Mouse (Mus musculus): ENCODE data around the gene Khdrbs1. TPM values are rescaled to one million over a fixed set of nuclear protein-coding genes. Genes with fewer than 3 reads are reported as not detected.

The Khdrbs1 gene
- 150 and 165 TPM in 2 replicates for polyA plus RNA-seq (2015; fragmentation: Nextera tagmentation; extraction: Ambion mirVana)

GRCm38 (mm10) chr4:129742232-129743009 is at the start of gene Khdrbs1:
Khdrbs1 (minus strand) TSS chr4:129742303.
- no peaks in the 10 kb centered on the region for H3K27me3 ChIP-seq
- H3K9me3 ChIP-seq: no peaks in the 10 kb centered on the region
- peak within 1 kb of the TSS; percentile 72 for H3K4me3 ChIP-seq
- peak within 1 kb of the TSS; percentile 84 for H3K4me2 ChIP-seq
- WGBS: under 1% methylated on average over 75 of the region's 76 CpGs
- no peaks in the 10 kb centered on the region for H3K36me3 ChIP-seq
- H3K9ac ChIP-seq: peak within 1 kb of the TSS; percentile 96
- H3K4me1 ChIP-seq (replicated peaks): peaks cover 43% of the 10 kb centered on the region
- ATAC-seq (ENCODE audit: low read depth): peak; percentile 93
- peak within 1 kb of the TSS; percentile 99 for H3K27ac ChIP-seq (replicated peaks)

DNA sequence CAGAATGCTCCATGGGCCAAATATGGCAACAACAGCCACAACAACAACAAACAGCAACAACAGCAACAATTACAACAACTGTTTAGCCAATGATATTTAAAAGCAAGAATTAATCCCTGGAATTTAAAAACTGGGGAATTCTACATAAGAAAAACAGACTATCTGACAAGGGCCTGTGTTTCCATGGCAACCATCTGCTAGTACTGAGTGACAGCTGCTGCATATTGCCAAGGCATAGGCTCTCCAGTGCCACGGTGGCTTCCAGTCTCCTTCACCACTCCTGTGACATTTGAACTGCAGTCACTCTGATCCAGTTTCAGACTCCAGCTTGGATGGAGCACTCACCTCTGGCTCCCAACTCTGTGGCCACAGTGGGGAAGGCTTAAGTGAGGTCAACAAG is 49.3 kb upstream of the Khdrbs1 start:
- H3K4me2 ChIP-seq: no peak overlapping the region
- peaks cover 27% of the 10 kb centered on the region for H3K4me1 ChIP-seq (replicated peaks)
- no peak overlapping the region for H3K27ac ChIP-seq (replicated peaks)
- ATAC-seq (ENCODE audit: low read depth): no peak
- H3K36me3 ChIP-seq: no peaks in the 10 kb centered on the region
- peaks cover 3% of the 10 kb centered on the region; the same call in 1 of the 2 replicates for H3K27me3 ChIP-seq
- H3K9me3 ChIP-seq: no peaks in the 10 kb centered on the region
- WGBS: 35% methylated on average over 1 of the region's 1 CpGs
- no peak overlapping the region for H3K4me3 ChIP-seq
- no peak overlapping the region for H3K9ac ChIP-seq

GRCm38 (mm10) chr4:129790475-129790874 is 48.4 kb upstream of the Khdrbs1 start:
- H3K4me1 ChIP-seq (replicated peaks): peaks cover 19% of the 10 kb centered on the region
- no peaks in the 10 kb centered on the region for H3K36me3 ChIP-seq
- H3K27me3 ChIP-seq: no peaks in the 10 kb centered on the region
- H3K9ac ChIP-seq: no peak overlapping the region
- no peaks in the 10 kb centered on the region for H3K9me3 ChIP-seq
- no peak overlapping the region for H3K4me3 ChIP-seq
- H3K27ac ChIP-seq (replicated peaks): no peak overlapping the region
- WGBS: 48% methylated on average over 3 of the region's 3 CpGs
- ATAC-seq (ENCODE audit: low read depth): no peak
- no peak overlapping the region for H3K4me2 ChIP-seq

- Histone ChIP-seq H3K4me3 (no peak overlapping the region), H3K4me1 (replicated peaks) (peaks cover 11% of the 10 kb centered on the region), H3K9ac (no peak overlapping the region), H3K27ac (replicated peaks) (no peak overlapping the region), H3K27me3 (no peaks in the 10 kb centered on the region), H3K4me2 (no peak overlapping the region), H3K36me3 (no peaks in the 10 kb centered on the region), H3K9me3 (no peaks in the 10 kb centered on the region)
- no peak for ATAC-seq (ENCODE audit: low read depth)
- WGBS: 91% methylated on average over 2 of the region's 2 CpGs
Observed at GRCm38 (mm10) chr4:129789635-129790034, 47.5 kb upstream of the Khdrbs1 start.

DNA sequence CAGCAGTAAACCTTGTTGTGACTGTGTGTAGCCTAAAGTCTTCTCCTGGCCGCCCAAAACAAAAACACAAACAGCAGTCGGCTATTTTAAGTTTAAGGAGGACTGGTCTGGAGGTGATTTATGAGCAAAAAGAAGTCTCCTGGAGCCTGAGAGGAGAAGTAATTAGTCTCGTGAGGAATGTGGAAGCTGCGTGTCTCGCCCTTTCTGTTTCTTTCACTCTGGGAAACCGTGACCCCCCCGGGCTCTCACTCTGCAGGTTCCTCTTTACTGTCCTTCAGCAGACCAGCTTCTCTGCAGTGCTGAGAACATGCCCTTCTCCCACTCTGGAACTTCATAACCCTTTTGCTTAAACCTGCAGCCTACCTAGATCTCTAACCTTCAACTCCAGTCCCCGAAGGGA is 46.6 kb upstream of the Khdrbs1 start:
- 50% methylated on average over 8 of the region's 8 CpGs for WGBS

GRCm38 (mm10) chr4:129785178-129785577 is 43.1 kb upstream of the Khdrbs1 start:
- WGBS: 2% methylated on average over 4 of the region's 4 CpGs
- Histone ChIP-seq H3K36me3 (no peaks in the 10 kb centered on the region), H3K27me3 (no peaks in the 10 kb centered on the region), H3K4me1 (replicated peaks) (peaks cover 20% of the 10 kb centered on the region), H3K4me2 (no peak overlapping the region), H3K9me3 (no peaks in the 10 kb centered on the region), H3K9ac (no peak overlapping the region), H3K4me3 (no peak overlapping the region), H3K27ac (replicated peaks) (no peak overlapping the region)
- ATAC-seq (ENCODE audit: low read depth): no peak

More for the DNA sequence above, 46.6 kb upstream of the Khdrbs1 start:
- Histone ChIP-seq H3K9ac (no peak overlapping the region), H3K36me3 (no peaks in the 10 kb centered on the region), H3K27ac (replicated peaks) (no peak overlapping the region), H3K4me3 (no peak overlapping the region), H3K27me3 (no peaks in the 10 kb centered on the region), H3K4me2 (no peak overlapping the region), H3K9me3 (no peaks in the 10 kb centered on the region), H3K4me1 (replicated peaks) (peaks cover 9% of the 10 kb centered on the region; the same call in 1 of the 2 replicates)
- no peak for ATAC-seq (ENCODE audit: low read depth)

DNA sequence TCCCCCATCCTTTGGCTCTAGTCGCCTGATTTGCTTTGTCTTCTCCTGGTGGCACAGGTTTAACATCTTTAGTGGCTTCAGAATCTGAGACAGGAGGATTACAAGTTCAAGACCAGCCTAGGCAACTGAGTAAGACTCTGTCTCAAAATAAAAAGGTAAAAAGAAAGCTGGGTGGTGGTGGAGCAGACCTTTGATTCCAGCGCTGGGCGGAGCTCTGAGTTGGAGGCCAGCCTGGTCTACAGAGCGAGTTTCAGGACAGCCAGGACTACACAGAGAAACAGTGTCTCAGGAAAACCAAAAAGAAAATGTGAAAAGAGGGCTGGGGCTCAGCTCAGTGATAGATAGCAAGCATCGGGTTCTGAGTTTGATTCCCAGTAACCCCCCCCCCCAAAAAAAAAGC is 41.4 kb upstream of the Khdrbs1 start:
- Histone ChIP-seq H3K36me3 (no peaks in the 10 kb centered on the region), H3K27ac (replicated peaks) (no peak overlapping the region), H3K4me2 (no peak overlapping the region), H3K9ac (no peak overlapping the region), H3K4me1 (replicated peaks) (peaks cover 20% of the 10 kb centered on the region), H3K4me3 (no peak overlapping the region), H3K9me3 (no peaks in the 10 kb centered on the region), H3K27me3 (no peaks in the 10 kb centered on the region)
- no peak for ATAC-seq (ENCODE audit: low read depth)
- WGBS: 86% methylated on average over 5 of the region's 5 CpGs

DNA sequence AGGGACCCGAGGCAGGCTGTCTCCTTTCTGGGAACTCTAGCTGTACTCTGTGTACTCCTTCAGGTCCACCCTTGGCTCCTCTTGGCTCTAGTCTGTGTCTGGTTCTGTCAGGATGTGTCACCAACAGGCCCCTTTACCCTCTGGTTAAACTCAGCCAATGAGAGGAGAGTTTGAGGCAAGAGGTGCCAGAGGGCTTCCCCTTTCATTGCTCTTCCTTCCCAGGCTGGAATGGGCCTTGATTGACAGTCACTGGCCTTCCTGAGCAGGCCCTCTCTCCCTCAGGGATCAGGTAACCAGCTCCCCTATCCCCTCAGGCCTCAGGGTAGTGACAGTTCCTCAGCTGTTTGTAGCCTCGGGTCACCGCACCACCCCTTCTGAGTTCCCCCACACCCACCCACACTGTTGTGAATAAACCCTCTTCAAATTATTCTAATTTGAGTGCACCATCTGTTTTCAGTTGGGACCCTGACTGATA is 40.8 kb upstream of the Khdrbs1 start:
- Histone ChIP-seq H3K27ac (replicated peaks) (peak overlapping the region; percentile 49), H3K4me3 (no peak overlapping the region), H3K9ac (no peak overlapping the region), H3K4me1 (replicated peaks) (peaks cover 20% of the 10 kb centered on the region), H3K36me3 (no peaks in the 10 kb centered on the region), H3K9me3 (no peaks in the 10 kb centered on the region), H3K27me3 (no peaks in the 10 kb centered on the region), H3K4me2 (no peak overlapping the region)
- WGBS: 28% methylated on average over 3 of the region's 3 CpGs
- peak; percentile 43; the same call in 1 of the 2 replicates for ATAC-seq (ENCODE audit: low read depth)

DNA sequence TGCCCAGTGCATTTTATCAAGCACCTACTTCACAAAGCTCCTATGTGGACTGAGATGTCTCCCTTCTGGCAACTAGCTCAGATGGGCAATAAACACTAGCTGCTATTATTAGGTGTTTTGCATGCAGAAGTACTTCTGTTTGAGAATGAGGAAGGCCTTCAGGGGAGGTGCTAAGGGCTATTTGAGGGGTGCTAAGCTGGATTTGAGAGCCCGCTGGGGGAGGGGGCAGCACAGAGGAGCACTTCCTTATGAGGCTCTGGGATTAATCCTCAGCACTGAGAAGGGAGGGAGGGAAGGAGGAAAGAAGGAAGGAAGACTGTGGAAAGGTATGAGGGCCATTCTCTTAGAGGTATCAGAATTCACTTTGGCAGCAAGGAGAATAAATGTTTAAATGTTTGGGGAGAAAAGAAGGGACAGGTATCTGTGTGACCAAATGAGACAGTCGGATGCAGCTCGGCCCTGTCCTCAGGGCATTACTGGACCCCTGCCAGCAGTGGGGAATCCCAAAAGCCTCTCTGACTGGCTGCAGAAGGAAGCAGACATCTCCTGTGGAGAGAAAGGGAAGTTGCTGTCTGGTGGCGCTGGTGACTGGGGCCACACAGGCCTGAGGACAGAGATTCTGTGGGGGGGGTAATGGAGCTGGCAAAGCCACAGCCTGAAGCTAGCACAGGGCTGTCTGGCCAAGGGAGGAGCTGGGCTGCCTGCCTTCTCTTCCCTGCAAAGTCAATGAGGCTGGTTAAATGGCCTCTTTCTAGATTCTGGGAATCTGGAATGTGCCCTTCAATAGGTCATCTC is 40.0 kb upstream of the Khdrbs1 start:
- Histone ChIP-seq H3K27me3 (no peaks in the 10 kb centered on the region), H3K4me2 (no peak overlapping the region), H3K9me3 (no peaks in the 10 kb centered on the region), H3K9ac (no peak overlapping the region; the same call in 1 of the 2 replicates), H3K4me3 (no peak overlapping the region), H3K4me1 (replicated peaks) (peaks cover 20% of the 10 kb centered on the region), H3K36me3 (no peaks in the 10 kb centered on the region), H3K27ac (replicated peaks) (peak overlapping the region; percentile 49)
- WGBS: 22% methylated on average over 4 of the region's 4 CpGs
- no peak for ATAC-seq (ENCODE audit: low read depth)

DNA sequence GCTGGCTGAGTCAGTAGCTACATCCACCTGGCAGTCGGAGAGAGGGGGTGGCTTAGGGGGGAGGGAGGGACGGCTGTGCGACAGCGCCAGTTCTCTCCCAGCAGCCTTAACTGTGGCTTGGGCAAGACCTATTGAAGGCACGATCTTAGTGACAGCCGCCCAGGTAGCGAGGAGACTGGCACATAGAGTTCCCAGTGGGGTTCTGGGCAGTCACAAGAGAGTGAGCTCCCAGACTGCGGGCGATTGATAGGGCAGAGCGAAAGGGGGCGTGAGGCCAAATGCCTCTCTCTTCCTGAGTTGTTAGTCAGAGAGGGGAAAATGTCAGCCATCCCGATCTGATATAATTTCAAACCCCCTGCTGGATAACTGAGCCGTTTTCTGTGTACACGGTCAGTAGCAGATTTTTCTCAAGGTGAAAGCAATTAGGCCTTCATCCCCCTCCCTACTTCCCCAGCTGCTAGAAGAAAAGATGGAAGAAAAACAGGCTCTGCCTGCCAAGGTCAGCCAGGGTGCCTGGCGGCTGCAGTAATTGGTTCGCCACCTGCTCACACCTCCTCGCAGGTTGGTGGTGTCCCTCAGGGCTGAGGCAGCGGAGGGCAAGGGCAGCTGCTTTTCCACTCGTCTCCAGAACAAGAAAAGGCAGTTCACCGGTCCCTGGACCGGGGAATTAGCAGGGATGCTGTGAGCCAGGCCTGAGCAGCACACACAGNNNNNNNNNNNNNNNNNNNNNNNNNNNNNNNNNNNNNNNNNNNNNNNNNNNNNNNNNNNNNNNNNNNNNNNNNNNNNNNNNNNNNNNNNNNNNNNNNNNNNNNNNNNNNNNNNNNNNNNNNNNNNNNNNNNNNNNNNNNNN is 29.8 kb upstream of the Khdrbs1 start:
- peak overlapping the region; percentile 44 for H3K4me2 ChIP-seq
- H3K27ac ChIP-seq (replicated peaks): peak overlapping the region; percentile 71
- no peaks in the 10 kb centered on the region for H3K9me3 ChIP-seq
- H3K4me3 ChIP-seq: peak overlapping the region; percentile 6; the same call in 1 of the 2 replicates
- H3K4me1 ChIP-seq (replicated peaks): peaks cover 30% of the 10 kb centered on the region
- 2% methylated on average over 21 of the region's 21 CpGs for WGBS
- peak overlapping the region; percentile 52 for H3K9ac ChIP-seq
- no peaks in the 10 kb centered on the region for H3K36me3 ChIP-seq
- H3K27me3 ChIP-seq: no peaks in the 10 kb centered on the region
- peak; percentile 65 for ATAC-seq (ENCODE audit: low read depth)

- Histone ChIP-seq H3K36me3 (no peaks in the 10 kb centered on the region), H3K27ac (replicated peaks) (peak overlapping the region; percentile 71), H3K4me3 (0 out of 2 replicates have a peak overlapping the region, but pooled peaks have one; percentile 6), H3K9me3 (no peaks in the 10 kb centered on the region), H3K4me2 (peak overlapping the region; percentile 44), H3K4me1 (replicated peaks) (peaks cover 30% of the 10 kb centered on the region), H3K9ac (peak overlapping the region; percentile 52), H3K27me3 (no peaks in the 10 kb centered on the region)
- 20% methylated on average over 7 of the region's 7 CpGs for WGBS
- ATAC-seq (ENCODE audit: low read depth): no peak; the same call in 1 of the 2 replicates
Observed at GRCm38 (mm10) chr4:129771314-129771671, 29.2 kb upstream of the Khdrbs1 start.

Measured in neural tube, embryonic 13.5 days (tissue).